Mouse (Mus musculus) regulatory T cell (primary cell): ENCODE data around the gene Huwe1.

Experiments
- in situ Hi-C: fragments of 300-600 bp; cut with MboI, MseI; formaldehyde crosslinking; loops from one replicate; pipeline ENCODE4 v1.15.1; 2025; ENCODE audit warnings: high pct_unique_total_duplicates

Gene Huwe1

DNA sequence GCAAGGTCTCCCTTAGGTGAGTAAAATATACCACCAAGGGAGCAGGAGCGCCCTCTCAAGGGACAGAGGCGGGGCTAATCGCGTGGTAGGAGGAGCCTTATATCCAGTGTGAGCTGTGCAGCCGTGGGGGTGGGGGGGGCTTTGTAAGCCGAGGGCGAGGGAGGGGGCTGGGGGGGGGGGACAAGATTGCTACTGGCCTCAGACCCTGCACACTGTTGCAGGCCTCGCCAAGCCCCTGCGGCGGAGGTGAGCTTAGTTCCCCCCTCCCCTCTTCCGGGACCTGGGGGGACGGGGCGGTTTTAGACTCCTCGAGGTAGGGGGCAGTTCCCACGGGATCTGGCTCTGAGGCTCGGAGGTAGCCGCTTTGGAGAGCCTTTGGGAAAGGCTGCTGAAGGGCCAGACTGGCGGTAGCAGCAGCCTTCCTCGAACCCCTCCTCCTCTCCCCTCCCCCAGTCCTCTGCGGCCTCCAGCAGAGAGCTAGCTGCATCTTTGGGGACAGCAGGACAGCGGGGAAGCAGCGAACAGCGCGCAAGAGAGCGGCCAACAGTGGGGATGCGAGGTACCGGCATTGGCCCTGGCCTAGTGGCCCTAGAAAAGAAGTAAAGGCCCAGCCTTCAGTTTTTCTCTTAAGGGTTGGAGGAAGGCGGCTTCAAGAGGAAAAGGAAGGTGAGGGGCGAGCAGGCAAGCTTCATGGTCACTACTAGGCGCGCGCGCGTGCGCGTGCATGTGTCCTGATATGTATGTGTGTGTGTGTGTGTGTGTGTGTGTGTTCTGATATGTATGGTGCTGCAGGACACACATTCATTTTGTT is at the start of gene Huwe1:
Gene Huwe1 (plus strand): TSS at position 107 of the 811 bp plus-strand sequence.
- in situ Hi-C loops = no loop called here

DNA sequence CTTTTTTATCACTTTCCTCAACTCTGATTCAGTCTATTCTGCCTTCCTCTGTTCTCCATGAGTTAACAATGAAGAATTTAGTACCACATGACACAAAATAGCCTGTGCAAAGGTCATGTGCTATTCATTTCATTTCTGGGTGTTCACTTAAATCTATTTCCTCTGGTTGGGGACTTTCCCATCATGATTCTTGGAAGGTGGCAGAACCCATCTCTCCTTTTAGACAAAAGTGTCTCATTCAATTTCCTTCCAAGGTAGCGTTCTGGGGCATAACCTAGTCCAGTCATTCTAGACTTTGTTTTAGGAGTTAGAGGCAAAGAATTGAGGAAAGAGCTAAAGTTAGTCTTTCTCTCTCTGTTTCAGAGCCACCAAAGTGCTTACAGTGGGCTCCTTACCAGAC is 20.3 kb upstream of the Huwe1 start:
- in situ Hi-C loops = no loop called here

DNA sequence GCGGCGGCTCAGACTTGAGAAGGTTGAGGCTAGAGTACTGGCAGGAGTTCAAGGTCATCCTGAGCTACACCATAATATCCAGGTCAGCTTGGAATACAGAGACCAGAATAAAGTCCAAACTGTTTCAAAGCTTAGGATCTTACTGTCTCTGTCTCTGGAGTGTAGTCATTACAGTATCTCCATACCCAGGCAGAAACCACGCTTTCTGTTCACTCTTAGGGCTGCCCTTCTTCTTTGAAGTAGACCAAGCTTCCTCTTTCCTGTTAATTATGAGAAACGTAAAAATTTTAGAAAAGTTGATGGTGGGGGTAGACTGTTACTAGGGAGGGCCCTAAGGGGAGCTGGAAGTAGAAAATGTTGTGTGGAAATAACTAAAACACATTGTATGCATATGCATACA is 17.7 kb upstream of the Huwe1 start:
- in situ Hi-C loops = no loop called here

DNA sequence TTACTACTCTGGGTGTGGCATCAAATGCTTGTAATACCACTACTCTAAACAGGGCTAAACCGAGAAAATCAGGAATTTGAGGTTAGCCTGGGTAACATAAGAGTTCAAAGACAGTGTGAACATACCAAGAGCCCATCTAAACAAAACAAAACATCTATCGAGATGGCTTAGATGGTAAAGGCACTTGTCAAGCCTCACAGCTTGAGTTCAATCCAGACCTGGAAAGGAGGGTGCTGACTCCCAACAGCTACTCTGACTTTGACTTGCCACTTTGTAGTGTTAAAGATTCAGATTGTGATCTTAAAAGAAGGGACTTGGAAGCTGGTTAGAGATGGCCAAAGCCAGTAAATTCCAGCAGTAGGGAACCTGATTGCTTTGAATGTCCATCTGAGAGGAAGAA is 7.8 kb upstream of the Huwe1 start:
- in situ Hi-C loops = no loop called here

DNA sequence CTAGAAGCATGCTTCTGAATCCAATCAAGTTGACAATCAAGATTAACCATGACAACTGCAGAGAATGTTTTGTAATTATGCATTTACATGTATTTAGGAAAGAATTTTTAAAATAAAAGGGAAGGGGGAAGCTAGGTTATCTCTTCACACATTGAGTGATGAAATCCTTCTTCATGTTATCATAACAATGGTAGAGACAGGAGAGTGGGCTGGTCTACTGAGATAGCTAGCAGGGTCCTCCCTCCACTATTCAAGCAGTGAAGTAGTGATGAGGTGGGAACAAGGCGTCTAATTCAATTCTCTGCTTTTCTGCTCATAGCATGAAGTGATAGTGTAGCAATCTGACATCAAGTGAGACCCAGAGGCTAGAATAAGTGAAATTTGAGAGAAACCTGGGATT is 2.6 kb upstream of the Huwe1 start:
- in situ Hi-C loops = no loop called here

GRCm38 (mm10) chrX:151802328-151802955 is 1.8 kb downstream of the Huwe1 start:
- in situ Hi-C loops = no loop called here

DNA sequence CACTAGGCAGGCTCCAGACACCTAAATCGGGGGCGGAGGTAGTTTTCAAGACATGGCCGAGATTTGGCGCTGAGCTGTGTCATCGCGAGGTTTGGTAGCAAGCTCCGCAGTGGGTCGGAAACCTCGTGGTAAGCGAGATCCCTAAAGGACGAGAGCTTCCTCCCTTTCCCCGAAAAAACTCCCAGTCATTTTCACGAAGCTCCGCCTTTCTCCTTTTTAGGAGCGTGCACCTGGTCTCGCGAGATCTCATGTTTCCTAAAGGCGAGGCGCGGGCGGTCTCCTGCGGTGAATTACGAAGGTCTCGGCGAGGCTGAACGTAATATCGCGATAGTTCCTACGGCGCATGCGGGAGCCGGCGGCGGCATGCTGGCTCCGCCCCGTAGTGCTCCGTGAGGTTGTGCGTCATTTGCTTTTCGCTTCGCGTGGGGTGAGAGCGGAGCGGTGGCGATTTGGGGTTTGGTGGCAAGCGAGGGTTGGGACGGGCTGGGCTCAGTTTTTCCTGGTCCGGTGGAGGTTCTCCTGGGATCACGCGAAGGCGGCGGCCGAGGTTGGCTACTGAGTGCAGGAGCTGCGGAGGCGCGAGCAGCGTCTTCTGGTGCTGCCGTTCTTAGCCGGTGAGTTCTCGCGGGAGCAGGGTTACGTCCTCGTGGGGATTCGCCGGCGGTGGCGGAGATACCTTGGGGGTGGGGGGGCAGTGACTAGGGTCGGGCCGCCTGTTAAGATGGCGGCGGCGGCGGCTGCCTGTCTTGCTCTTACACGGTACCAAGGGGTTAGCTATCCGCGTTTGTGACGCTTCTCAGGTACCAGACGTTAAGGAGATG is 2.6 kb downstream of the Huwe1 start:
- in situ Hi-C loops = no loop called here

GRCm38 (mm10) chrX:151803777-151804101 is 3.1 kb downstream of the Huwe1 start:
- in situ Hi-C loops = no loop called here

GRCm38 (mm10) chrX:151804388-151804787 is 3.8 kb downstream of the Huwe1 start:
- in situ Hi-C loops = no loop called here

- in situ Hi-C loops = no loop called here
Measured at GRCm38 (mm10) chrX:151811481-151811880, 10.9 kb downstream of the Huwe1 start.

DNA sequence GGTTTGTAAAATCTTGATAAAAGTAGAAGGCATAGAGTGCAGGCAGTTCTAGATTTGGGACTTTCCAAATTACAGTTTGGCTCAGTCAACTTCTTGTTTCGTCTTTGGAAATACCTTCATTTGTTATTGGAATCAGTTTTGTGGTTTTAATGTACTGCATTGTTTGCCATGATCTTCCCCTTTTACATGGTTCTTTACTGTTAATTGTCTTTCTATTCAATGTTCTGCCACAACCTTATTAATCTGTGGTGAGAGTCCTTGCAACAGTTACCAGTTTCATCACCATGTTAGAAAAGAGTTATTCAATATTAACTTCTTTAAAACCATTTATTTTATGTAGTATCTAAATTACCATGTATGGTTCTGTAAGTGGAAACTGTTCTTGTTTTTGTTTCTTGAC is 13.0 kb downstream of the Huwe1 start:
- in situ Hi-C loops = no loop called here

DNA sequence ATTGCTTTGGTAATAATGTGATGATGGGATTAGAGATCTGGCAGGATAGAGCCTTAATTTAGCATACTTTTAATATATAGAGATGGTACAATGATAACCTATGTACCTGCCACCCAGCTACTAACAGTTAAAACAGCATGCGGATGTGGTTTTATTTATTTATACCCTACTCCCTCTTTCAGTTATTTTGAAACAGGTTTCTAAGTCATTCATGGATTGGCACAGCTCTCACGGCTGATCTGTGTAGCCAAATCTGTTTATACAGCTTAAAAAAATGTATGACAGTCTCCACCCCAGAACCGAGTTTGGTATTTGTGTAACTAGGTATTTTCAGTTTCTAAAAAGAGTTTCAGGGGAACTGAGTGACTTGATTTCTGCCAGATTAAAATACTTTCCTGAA is 17.1 kb downstream of the Huwe1 start:
- in situ Hi-C loops = no loop called here

- in situ Hi-C loops = no loop called here
Measured at GRCm38 (mm10) chrX:151828971-151829370, 28.4 kb downstream of the Huwe1 start.

DNA sequence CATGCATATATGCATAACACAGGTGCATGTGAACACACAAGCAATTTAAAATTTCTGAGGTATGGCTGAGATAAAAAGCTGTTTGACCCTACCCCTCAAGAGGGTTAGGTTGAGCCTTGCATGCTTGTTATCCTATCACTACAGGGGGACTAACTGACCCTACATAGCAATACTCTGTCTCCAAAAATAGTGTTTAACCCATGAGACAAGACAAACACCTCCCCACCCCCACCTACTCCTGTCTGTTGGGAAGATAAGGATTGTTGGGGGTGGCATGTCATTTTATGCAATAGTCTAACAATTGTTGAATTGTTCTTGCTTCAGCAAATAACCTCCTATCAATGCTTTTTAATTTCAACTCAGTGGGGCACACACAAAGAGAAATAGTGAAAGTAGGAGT is 30.7 kb downstream of the Huwe1 start:
- in situ Hi-C loops = no loop called here

DNA sequence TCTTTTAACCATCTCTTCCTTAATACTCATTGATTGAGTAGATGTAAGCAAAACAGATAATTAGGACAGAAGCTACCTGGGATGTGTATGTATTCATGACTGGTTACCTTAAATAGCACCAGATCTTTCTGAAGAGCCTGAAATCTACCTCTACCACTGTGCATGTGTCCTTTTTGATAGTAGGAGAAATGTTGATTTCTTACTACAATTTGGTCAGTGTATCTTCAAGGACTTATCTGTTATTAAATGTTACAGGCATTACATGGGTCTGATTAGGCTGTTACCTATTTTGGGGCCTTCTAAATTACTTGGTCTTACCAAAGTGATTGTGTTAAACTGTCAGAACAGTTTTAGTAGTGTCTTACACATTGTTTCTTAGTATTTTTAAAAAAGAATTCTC is 32.4 kb downstream of the Huwe1 start:
- in situ Hi-C loops = no loop called here

GRCm38 (mm10) chrX:151859436-151859835 is 58.8 kb downstream of the Huwe1 start:
- in situ Hi-C loops = no loop called here

- in situ Hi-C loops = loop anchor here (25.0 kb wide), 1 partner anchor 127 kb away; no protein-coding TSS in a partner anchor
Measured at GRCm38 (mm10) chrX:151910692-151911091, 110.1 kb downstream of the Huwe1 start.

DNA sequence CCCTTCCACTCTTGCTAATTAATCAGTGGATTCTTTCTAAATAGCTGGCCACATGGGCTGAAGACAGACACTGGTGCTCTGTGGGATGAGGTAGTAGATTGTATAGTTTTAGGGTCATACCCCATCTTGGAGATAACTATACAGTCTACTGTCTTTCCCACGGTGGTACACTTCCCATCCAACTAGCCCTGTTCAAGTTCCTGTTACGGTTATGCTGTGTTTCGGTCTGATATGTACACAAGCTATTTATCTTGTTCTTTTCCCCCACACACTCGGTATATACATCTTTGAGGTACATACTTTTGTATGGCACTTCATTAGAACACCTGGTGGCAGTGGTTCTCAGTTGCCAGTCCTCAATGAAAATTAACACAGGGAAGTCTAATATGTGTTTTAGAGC is 111.7 kb downstream of the Huwe1 start:
- in situ Hi-C loops = loop anchor here (25.0 kb wide), 1 partner anchor 125 kb away; no protein-coding TSS in a partner anchor

GRCm38 (mm10) chrX:151929390-151929789 is 128.8 kb downstream of the Huwe1 start:
- in situ Hi-C loops = no loop called here

DNA sequence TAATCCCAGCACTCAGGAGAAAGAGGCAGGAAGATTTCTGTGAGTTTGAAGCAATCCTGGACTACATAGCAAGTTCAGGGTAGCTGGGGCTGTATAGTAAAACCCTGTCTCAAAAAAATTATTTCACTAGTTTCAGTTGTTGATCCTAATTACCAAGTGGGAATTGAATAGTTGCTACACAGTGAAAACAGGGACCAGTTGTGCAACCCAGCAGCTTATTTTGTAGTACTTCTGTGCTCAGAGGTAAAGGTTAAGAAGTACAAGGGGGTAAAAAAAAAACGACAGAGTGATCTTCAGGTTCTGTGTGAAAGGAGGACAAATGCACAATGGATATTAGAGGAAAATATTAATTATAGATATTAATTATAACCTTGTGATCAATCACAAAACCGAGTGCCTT is 138.2 kb downstream of the Huwe1 start:
- in situ Hi-C loops = no loop called here

DNA sequence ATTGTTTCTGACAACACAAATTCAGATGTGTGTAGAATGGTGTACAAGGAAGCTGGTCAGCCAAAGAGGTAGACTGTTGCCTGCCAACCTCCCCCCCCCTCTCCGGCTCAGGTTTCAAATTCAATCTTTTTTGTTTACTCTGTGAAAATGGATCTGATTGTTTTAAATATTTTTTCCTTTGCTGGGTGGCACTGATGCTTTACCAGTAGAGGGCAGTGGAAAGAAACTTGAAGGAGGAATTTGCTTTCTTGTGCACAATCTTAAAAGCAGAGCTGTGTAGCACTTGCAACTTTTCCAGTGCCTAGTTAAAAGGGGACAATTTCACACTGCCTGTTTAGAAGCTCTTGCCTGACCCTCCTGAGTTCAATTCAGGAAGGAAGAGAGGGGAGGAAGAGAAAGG is 146.4 kb downstream of the Huwe1 start:
- in situ Hi-C loops = no loop called here

DNA sequence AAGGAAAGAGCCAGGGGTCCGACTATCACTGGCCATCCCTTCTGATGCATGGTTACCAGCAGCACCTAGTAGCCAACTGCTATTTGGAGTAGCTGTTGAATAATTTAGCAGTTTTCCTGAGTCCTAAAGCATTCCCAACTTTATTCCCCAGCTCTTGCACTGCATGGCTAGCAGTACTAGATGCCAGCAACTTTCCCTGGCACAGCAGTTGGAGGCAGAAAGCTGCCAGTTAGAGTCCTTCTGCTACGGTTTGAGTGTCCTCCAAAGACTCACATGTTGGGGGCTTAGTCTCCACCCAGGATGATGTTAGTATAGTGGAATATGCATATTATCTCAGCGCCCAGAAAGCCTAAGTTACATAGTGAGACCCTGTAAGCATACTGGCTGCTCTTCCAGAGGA is 147.2 kb downstream of the Huwe1 start:
- in situ Hi-C loops = no loop called here

DNA sequence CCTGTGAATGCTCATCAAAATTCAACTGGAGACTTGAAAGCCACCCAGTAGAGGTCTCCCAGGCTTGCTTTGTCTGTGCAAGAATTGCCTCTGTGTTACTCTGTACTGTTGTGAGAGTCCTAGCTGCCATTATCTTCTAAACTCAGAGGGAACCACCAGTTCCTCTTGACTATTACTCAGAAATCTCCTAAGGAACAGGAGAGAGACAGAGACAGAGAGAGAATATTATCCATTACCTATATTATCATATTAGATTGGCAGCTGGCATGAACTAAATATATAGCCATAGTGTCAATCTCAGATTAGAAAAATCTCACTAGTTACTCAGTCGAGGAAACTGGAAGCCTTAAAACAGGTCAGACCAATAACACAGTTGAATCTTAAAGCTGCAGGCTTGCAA is 149.6 kb downstream of the Huwe1 start:
- in situ Hi-C loops = no loop called here
